Mouse (Mus musculus): Measurements from ENCODE around the gene Tmem53.

- TF ChIP-seq POLR2A (IDR thresholded peaks at IDR 0.05; ENCODE audit: insufficient read depth, low read depth, low read length): no peak
- TF ChIP-seq CTCF (IDR thresholded peaks at IDR 0.05; ENCODE audit: insufficient read depth, low read depth, low read length): no peak
Observed at GRCm38 (mm10) chr4:117252351-117252750, 600 bp downstream of the Tmem53 start.

Data from olfactory bulb, adult 2 months (tissue).